ENCODE assay signal across 9 mouse cellular contexts in the genomic region with DNA sequence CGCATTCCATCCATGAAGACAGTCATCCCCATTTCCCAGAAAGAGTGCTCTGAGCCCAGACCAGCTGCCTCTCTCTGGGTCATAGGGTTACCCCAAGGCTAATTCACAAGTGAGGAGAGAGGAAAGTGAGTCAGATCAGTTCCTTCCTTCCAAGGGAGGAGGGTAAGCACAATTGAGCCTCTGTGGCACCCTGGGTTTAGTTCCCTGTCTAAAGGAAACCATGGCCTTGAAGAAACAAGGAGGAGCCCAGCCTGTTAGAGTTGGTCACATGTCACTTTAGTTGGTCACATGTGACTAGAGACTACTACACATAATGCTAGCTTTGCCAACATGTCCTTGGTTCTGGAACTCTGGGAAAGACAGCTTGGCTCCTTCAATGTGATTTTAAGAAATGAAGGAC. TPM values are rescaled to one million over a fixed set of nuclear protein-coding genes. Genes with fewer than 3 reads are reported as not detected.
DNase-seq lines count a peak whose midpoint lies in the region; ATAC-seq and TF ChIP-seq lines count a peak whose summit lies in the region.
"Had no signal": no experiment of that assay in that cellular context is flagged by ENCODE, and none has a peak within 500 bp of the region (broad histone marks: within the 10 kb centered on the region; RNA-seq: fewer than 3 reads in every experiment).

No protein-coding gene starts in this region.

- no peak for ATAC-seq in forebrain, embryonic 11.5 days (replicated peaks; ENCODE audit: low FRiP score)
- ATAC-seq in kidney, embryonic 16.5 days (ENCODE audit: low FRiP score, low TSS enrichment) = no peak
- ATAC-seq in embryonic facial prominence, embryonic 15.5 days (ENCODE audit: insufficient number of reproducible peaks, low FRiP score, low TSS enrichment, low read depth) = no peak
- ATAC-seq in liver, postnatal 0 days = peak; percentile 71

- H3K9me3 ChIP-seq in forebrain, embryonic 10.5 days = no peaks in the 10 kb centered on the region
- no peaks in the 10 kb centered on the region for H3K9me3 ChIP-seq in forebrain, embryonic 11.5 days (ENCODE audit: control insufficient read depth, low read length)
- no peaks in the 10 kb centered on the region for H3K9me3 ChIP-seq in kidney, embryonic 16.5 days (ENCODE audit: low read length)
- no peaks in the 10 kb centered on the region for H3K9me3 ChIP-seq in embryonic facial prominence, embryonic 15.5 days (replicated peaks)
- H3K9me3 ChIP-seq in liver, postnatal 0 days (ENCODE audit: low read length) = no peaks in the 10 kb centered on the region

- no peak for TF ChIP-seq POLR2A in thymus, adult 2 months (IDR thresholded peaks at IDR 0.05; ENCODE audit: control insufficient read depth, extremely low read depth, insufficient read depth, low read length, poor library complexity)

- no peak overlapping the region for H3K9ac ChIP-seq in forebrain, embryonic 11.5 days (ENCODE audit: low read length)
- 0 out of 2 replicates have a peak overlapping the region, but pooled peaks have one; percentile 14 for H3K9ac ChIP-seq in kidney, embryonic 16.5 days (replicated peaks; ENCODE audit: low read length)
- no peak overlapping the region for H3K9ac ChIP-seq in embryonic facial prominence, embryonic 15.5 days
- no peak overlapping the region for H3K9ac ChIP-seq in liver, postnatal 0 days (replicated peaks)

- H3K27ac ChIP-seq in forebrain, embryonic 10.5 days = peak overlapping the region; percentile 84
- no peak overlapping the region for H3K27ac ChIP-seq in forebrain, embryonic 11.5 days (ENCODE audit: low read depth, low read length)
- H3K27ac ChIP-seq in kidney, embryonic 16.5 days (ENCODE audit: low read length) = peak overlapping the region; percentile 90
- H3K27ac ChIP-seq in embryonic facial prominence, embryonic 15.5 days (replicated peaks) = peak overlapping the region; percentile 82
- peak overlapping the region; percentile 50 for H3K27ac ChIP-seq in liver, postnatal 0 days (ENCODE audit: low read depth)
- no peak overlapping the region for H3K27ac ChIP-seq in thymus, adult 2 months (ENCODE audit: control insufficient read depth, insufficient read depth, low read length)

- no peak overlapping the region for H3K4me3 ChIP-seq in forebrain, embryonic 10.5 days
- no peak overlapping the region for H3K4me3 ChIP-seq in forebrain, embryonic 11.5 days (ENCODE audit: low read depth, low read length)
- H3K4me3 ChIP-seq in kidney, embryonic 16.5 days (ENCODE audit: low read length) = no peak overlapping the region
- no peak overlapping the region for H3K4me3 ChIP-seq in embryonic facial prominence, embryonic 15.5 days (replicated peaks)
- H3K4me3 ChIP-seq in liver, postnatal 0 days (ENCODE audit: low read depth, low read length) = no peak overlapping the region
- no peak overlapping the region for H3K4me3 ChIP-seq in thymus, adult 2 months (ENCODE audit: control insufficient read depth, insufficient read depth, low read length)
- H3K4me3 ChIP-seq: erythroblast, embryonic 14.5 days had no signal

- no peak overlapping the region for H3K4me2 ChIP-seq in forebrain, embryonic 11.5 days (ENCODE audit: low read depth, low read length, severe bottlenecking)
- no peak overlapping the region for H3K4me2 ChIP-seq in kidney, embryonic 16.5 days (replicated peaks; ENCODE audit: low read depth, low read length)
- H3K4me2 ChIP-seq in embryonic facial prominence, embryonic 15.5 days (replicated peaks) = no peak overlapping the region
- H3K4me2 ChIP-seq in liver, postnatal 0 days (ENCODE audit: low read depth, low read length) = no peak overlapping the region

- H3K4me1 ChIP-seq in forebrain, embryonic 10.5 days = peaks cover 87% of the 10 kb centered on the region
- H3K4me1 ChIP-seq in forebrain, embryonic 11.5 days (replicated peaks; ENCODE audit: control insufficient read depth, insufficient read depth, low read length) = peaks cover 25% of the 10 kb centered on the region
- H3K4me1 ChIP-seq in kidney, embryonic 16.5 days (ENCODE audit: insufficient read depth, low read length) = peaks cover 68% of the 10 kb centered on the region
- H3K4me1 ChIP-seq in embryonic facial prominence, embryonic 15.5 days = peaks cover 73% of the 10 kb centered on the region
- H3K4me1 ChIP-seq in liver, postnatal 0 days (ENCODE audit: insufficient read depth) = peaks cover 12% of the 10 kb centered on the region
- peaks cover 24% of the 10 kb centered on the region for H3K4me1 ChIP-seq in thymus, adult 2 months (replicated peaks; ENCODE audit: control insufficient read depth, insufficient read depth, low read length)

- WGBS in forebrain, embryonic 10.5 days = 88% methylated on average over 1 of the region's 1 CpGs
- 96% methylated on average over 1 of the region's 1 CpGs for WGBS in forebrain, embryonic 11.5 days
- WGBS in kidney, embryonic 16.5 days = 88% methylated on average over 1 of the region's 1 CpGs
- WGBS in embryonic facial prominence, embryonic 15.5 days = 82% methylated on average over 1 of the region's 1 CpGs
- WGBS in liver, postnatal 0 days (ENCODE audit: insufficient replicate concordance) = 76% methylated on average over 1 of the region's 1 CpGs
- 90% methylated on average over 1 of the region's 1 CpGs for WGBS in thymus, adult 2 months

- no peak for DNase-seq in forebrain, embryonic 10.5 days (ENCODE audit: extremely low spot score, low spot score)
- no peak for DNase-seq in forebrain, embryonic 11.5 days (ENCODE audit: low spot score)
- no peak for DNase-seq in kidney, adult 8-10 months
- DNase-seq in liver, postnatal 0 days = no peak
- DNase-seq in thymus, adult 2 months = no peak
- no peak for DNase-seq in embryo, embryonic 10.5 days (ENCODE audit: low spot score)

- H3K36me3 ChIP-seq in forebrain, embryonic 10.5 days (replicated peaks) = no peaks in the 10 kb centered on the region
- H3K36me3 ChIP-seq in forebrain, embryonic 11.5 days (ENCODE audit: control insufficient read depth, insufficient read depth, low read length) = no peaks in the 10 kb centered on the region
- H3K36me3 ChIP-seq in kidney, embryonic 16.5 days (ENCODE audit: insufficient read depth, low read length) = no peaks in the 10 kb centered on the region
- H3K36me3 ChIP-seq in embryonic facial prominence, embryonic 15.5 days = no peaks in the 10 kb centered on the region
- no peaks in the 10 kb centered on the region for H3K36me3 ChIP-seq in liver, postnatal 0 days (replicated peaks; ENCODE audit: insufficient read depth, low read length)
- no peaks in the 10 kb centered on the region for H3K36me3 ChIP-seq in thymus, adult 2 months (ENCODE audit: control insufficient read depth, insufficient read depth, low read length)

- no peak for TF ChIP-seq EP300 in liver, postnatal 0 days (IDR thresholded peaks at IDR 0.05; ENCODE audit: low read depth)

- TF ChIP-seq CTCF in liver, postnatal 0 days (IDR thresholded peaks at IDR 0.05; ENCODE audit: low read depth) = no peak
- TF ChIP-seq CTCF in thymus, adult 2 months (IDR thresholded peaks at IDR 0.05; ENCODE audit: borderline replicate concordance, control insufficient read depth, extremely low read depth, insufficient read depth, low read length, poor library complexity) = no peak

- peaks cover 18% of the 10 kb centered on the region for H3K27me3 ChIP-seq in forebrain, embryonic 10.5 days (ENCODE audit: poor library complexity, severe bottlenecking)
- no peaks in the 10 kb centered on the region for H3K27me3 ChIP-seq in forebrain, embryonic 11.5 days (ENCODE audit: control insufficient read depth, insufficient read depth, low read length)
- no peaks in the 10 kb centered on the region for H3K27me3 ChIP-seq in kidney, embryonic 16.5 days (ENCODE audit: insufficient read depth, low read length)
- H3K27me3 ChIP-seq in embryonic facial prominence, embryonic 15.5 days = no peaks in the 10 kb centered on the region
- no peaks in the 10 kb centered on the region for H3K27me3 ChIP-seq in liver, postnatal 0 days (ENCODE audit: insufficient read depth, low read length)
- no peaks in the 10 kb centered on the region for H3K27me3 ChIP-seq in thymus, adult 2 months (ENCODE audit: control insufficient read depth, insufficient read depth, low read length)

RNA-seq across cellular contexts. Expression of gene Sema3f, which starts 14.5 kb away (rescaled TPM):
- 10.0 and 11.2 TPM in 2 replicates for polyA plus RNA-seq in forebrain, embryonic 10.5 days (2016; fragmentation: Nextera tagmentation; extraction: Ambion mirVana)
- 13.2 and 15.9 TPM in 2 replicates for polyA plus RNA-seq in forebrain, embryonic 11.5 days (2014; fragmentation: Nextera tagmentation; extraction: Ambion mirVana)
- polyA plus RNA-seq in kidney, embryonic 16.5 days (2015; fragmentation: Nextera tagmentation; extraction: Ambion mirVana) = 20.9 and 25.7 TPM in 2 replicates
- 40.6 and 44.6 TPM in 2 replicates for polyA plus RNA-seq in embryonic facial prominence, embryonic 15.5 days (2015; fragmentation: Nextera tagmentation; extraction: Ambion mirVana)
- polyA plus RNA-seq in liver, postnatal 0 days (2015; fragmentation: Nextera tagmentation; extraction: Ambion mirVana) = 0.76 and 1.1 TPM in 2 replicates
- 35.5 and 41.3 TPM in 2 replicates for polyA plus RNA-seq in thymus, adult 2 months (2012; rRNA removed)
- polyA plus RNA-seq: erythroblast, embryonic 14.5 days had no signal

RNA-seq across cellular contexts. Expression of gene Gnat1, which starts 45.3 kb away (rescaled TPM):
- polyA plus RNA-seq in forebrain, embryonic 10.5 days (2016; fragmentation: Nextera tagmentation; extraction: Ambion mirVana) = 3.9 and 4.1 TPM in 2 replicates
- 1.6 and 2.6 TPM in 2 replicates for polyA plus RNA-seq in forebrain, embryonic 11.5 days (2014; fragmentation: Nextera tagmentation; extraction: Ambion mirVana)
- 2.8 and 3.0 TPM in 2 replicates for polyA plus RNA-seq in kidney, embryonic 16.5 days (2015; fragmentation: Nextera tagmentation; extraction: Ambion mirVana)
- polyA plus RNA-seq in embryonic facial prominence, embryonic 15.5 days (2015; fragmentation: Nextera tagmentation; extraction: Ambion mirVana) = 1.9 and 3.4 TPM in 2 replicates
- polyA plus RNA-seq in liver, postnatal 0 days (2015; fragmentation: Nextera tagmentation; extraction: Ambion mirVana) = 5.8 and 6.2 TPM in 2 replicates
- 0.13 and 0.34 TPM in 2 replicates for polyA plus RNA-seq in thymus, adult 2 months (2012; rRNA removed)
- polyA plus RNA-seq: erythroblast, embryonic 14.5 days had no signal

RNA-seq across cellular contexts. Expression of gene Rbm5, which starts 46.0 kb away (rescaled TPM):
- polyA plus RNA-seq in forebrain, embryonic 10.5 days (2016; fragmentation: Nextera tagmentation; extraction: Ambion mirVana) = 185 and 192 TPM in 2 replicates
- polyA plus RNA-seq in forebrain, embryonic 11.5 days (2014; fragmentation: Nextera tagmentation; extraction: Ambion mirVana) = 198 and 206 TPM in 2 replicates
- 203 and 214 TPM in 2 replicates for polyA plus RNA-seq in kidney, embryonic 16.5 days (2015; fragmentation: Nextera tagmentation; extraction: Ambion mirVana)
- polyA plus RNA-seq in embryonic facial prominence, embryonic 15.5 days (2015; fragmentation: Nextera tagmentation; extraction: Ambion mirVana) = 198 and 218 TPM in 2 replicates
- 37.8 and 41.7 TPM in 2 replicates for polyA plus RNA-seq in liver, postnatal 0 days (2015; fragmentation: Nextera tagmentation; extraction: Ambion mirVana)
- 176 and 197 TPM in 2 replicates for polyA plus RNA-seq in thymus, adult 2 months (2012; rRNA removed)

RNA-seq across cellular contexts. Expression of gene Slc38a3, which starts 55.5 kb away (rescaled TPM):
- 8.8 and 9.0 TPM in 2 replicates for polyA plus RNA-seq in forebrain, embryonic 10.5 days (2016; fragmentation: Nextera tagmentation; extraction: Ambion mirVana)
- 6.7 TPM in 2 replicates for polyA plus RNA-seq in forebrain, embryonic 11.5 days (2014; fragmentation: Nextera tagmentation; extraction: Ambion mirVana)
- polyA plus RNA-seq in kidney, embryonic 16.5 days (2015; fragmentation: Nextera tagmentation; extraction: Ambion mirVana) = 12.4 and 12.9 TPM in 2 replicates
- 3.7 and 4.2 TPM in 2 replicates for polyA plus RNA-seq in embryonic facial prominence, embryonic 15.5 days (2015; fragmentation: Nextera tagmentation; extraction: Ambion mirVana)
- polyA plus RNA-seq in liver, postnatal 0 days (2015; fragmentation: Nextera tagmentation; extraction: Ambion mirVana) = 147 and 174 TPM in 2 replicates
- 9.1 and 11.2 TPM in 2 replicates for polyA plus RNA-seq in thymus, adult 2 months (2012; rRNA removed)

Comparison
In these comparisons a context has a peak if more than half of its experiments do, and no peak if none do; other contexts are left out.
1. H3K27ac ChIP-seq: peak in forebrain, embryonic 10.5 days (single experiment), kidney, embryonic 16.5 days (single experiment), embryonic facial prominence, embryonic 15.5 days (single experiment) and liver, postnatal 0 days (single experiment); none in forebrain, embryonic 11.5 days (single experiment) and thymus, adult 2 months (single experiment).